Mouse (Mus musculus) thymus, postnatal 14 days (tissue): ENCODE measurements at regions not wholly inside any gene's neighbourhood (a gene's known extent, or its start where the extent isn't known, plus 50 kb on each side); places are given as distances from the start of the nearest gene placed in this dataset.
A peak's percentile ranks its signal among the peaks of the same experiment; 100 is the strongest.

Experiments used
- DNase-seq: peaks from one replicate; pipeline ENCODE4 v3.0.0; 2021

GRCm38 (mm10) chr16:95647854-95648253 is 54.0 kb upstream of the Ets2 start:
- peak; percentile 85 for DNase-seq

GRCm38 (mm10) chr16:95642784-95643590 is 56.6 kb upstream of the Erg start:
- DNase-seq = no peak

GRCm38 (mm10) chr16:95640670-95641069 is 54.3 kb upstream of the Erg start:
- no peak for DNase-seq

GRCm38 (mm10) chr16:95639677-95640076 is 53.3 kb upstream of the Erg start:
- peak; percentile 54 for DNase-seq

- DNase-seq = no peak
Measured at GRCm38 (mm10) chr16:95637850-95638249, 51.5 kb upstream of the Erg start.

- DNase-seq = no peak
Measured at GRCm38 (mm10) chr16:95636615-95637014, 50.2 kb upstream of the Erg start.
